Mouse (Mus musculus) midbrain, embryonic 15.5 days (tissue): Measurements from ENCODE around the gene Fam98b. TPM values are rescaled to one million over a fixed set of nuclear protein-coding genes. Genes with fewer than 3 reads are reported as not detected.

ENCODE experiments used
- ATAC-seq: fragments of 200-750 bp; cut with Nextera tagmentation; replicated peaks from 2 replicates; pipeline ENCODE4 v1.8.0; 2017; ENCODE audit warnings: moderate TSS enrichment
- H3K27ac ChIP-seq: fragments of 300-500 bp; sonication (generic); 2 replicates; pipeline ENCODE4 v1.5.1; 2015; ENCODE audit warnings: mild to moderate bottlenecking, inconsistent platforms
- H3K27me3 ChIP-seq: fragments of 300-500 bp; sonication (generic); replicated peaks from 2 replicates; pipeline ENCODE4 v1.6.1; 2015; ENCODE audit warnings: inconsistent platforms
- H3K36me3 ChIP-seq: fragments of 300-500 bp; sonication (generic); replicated peaks from 2 replicates; pipeline ENCODE4 v1.6.1; 2015; ENCODE audit warnings: inconsistent platforms
- H3K4me1 ChIP-seq: fragments of 300-500 bp; sonication (generic); 2 replicates; pipeline ENCODE4 v1.6.1; 2015; ENCODE audit warnings: inconsistent platforms
- H3K4me2 ChIP-seq: fragments of 300-500 bp; sonication (generic); 2 replicates; pipeline ENCODE4 v1.6.1; 2015; ENCODE audit warnings: inconsistent platforms, mild to moderate bottlenecking, moderate library complexity
- H3K4me3 ChIP-seq: fragments of 300-500 bp; sonication (generic); 2 replicates; pipeline ENCODE4 v1.5.1; 2015; ENCODE audit warnings: mild to moderate bottlenecking, inconsistent platforms
- H3K9ac ChIP-seq: fragments of 300-500 bp; sonication (generic); 2 replicates; pipeline ENCODE4 v1.6.1; 2015; ENCODE audit warnings: mild to moderate bottlenecking, inconsistent platforms
- H3K9me3 ChIP-seq: fragments of 300-500 bp; sonication (generic); 2 replicates; pipeline ENCODE4 v1.6.1; 2016; ENCODE audit warnings: inconsistent platforms
- WGBS: fragments of 180-500 bp; shearing (Covaris S2); methylation state at CpG from one replicate; pipeline ENCODE4 v1.1.7; 2015; ENCODE audit warnings: mixed read lengths; 5-methylcytosine and 5-hydroxymethylcytosine counted together
- polyA plus RNA-seq: library from polyadenylated mRNA; unstranded; fragments of >200 nt; fragmentation: Nextera tagmentation; extraction: Ambion mirVana; gene quantifications from 2 replicates; pipeline ENCODE4 v1.2.1, GENCODE M21; 2015

Fam98b gene
- polyA plus RNA-seq = 15.1 and 15.4 TPM in 2 replicates

GRCm38 (mm10) chr2:117249255-117250000 is at the start of gene Fam98b:
Gene Fam98b (plus strand): TSS chr2:117249739.
- Histone ChIP-seq H3K27me3 (0 out of 2 replicates have a peak, but pooled peaks cover 2% of the 10 kb centered on the region), H3K4me2 (peak within 1 kb of the TSS; percentile 80), H3K9me3 (no peaks in the 10 kb centered on the region), H3K36me3 (no peaks in the 10 kb centered on the region), H3K9ac (peak within 1 kb of the TSS; percentile 93), H3K4me1 (peaks cover 16% of the 10 kb centered on the region), H3K27ac (peak within 1 kb of the TSS; percentile 91), H3K4me3 (peak within 1 kb of the TSS; percentile 66)
- WGBS = under 1% methylated on average over 33 of the region's 33 CpGs
- ATAC-seq = peak; percentile 98

GRCm38 (mm10) chr2:117200869-117201338 is 48.6 kb upstream of the Fam98b start:
- Histone ChIP-seq H3K4me2 (no peak overlapping the region), H3K27me3 (no peaks in the 10 kb centered on the region), H3K9me3 (no peaks in the 10 kb centered on the region), H3K9ac (no peak overlapping the region), H3K27ac (no peak overlapping the region), H3K4me3 (no peak overlapping the region), H3K4me1 (no peaks in the 10 kb centered on the region), H3K36me3 (no peaks in the 10 kb centered on the region)
- WGBS = 22% methylated on average over 9 of the region's 9 CpGs
- ATAC-seq = peak; percentile 67; the same call in 1 of the 2 replicates

- H3K9ac ChIP-seq = no peak overlapping the region
- H3K27ac ChIP-seq = no peak overlapping the region
- H3K4me1 ChIP-seq = no peaks in the 10 kb centered on the region
- WGBS = 83% methylated on average over 5 of the region's 5 CpGs
- H3K9me3 ChIP-seq = no peaks in the 10 kb centered on the region
- no peak for ATAC-seq
- no peaks in the 10 kb centered on the region for H3K27me3 ChIP-seq
- H3K36me3 ChIP-seq = no peaks in the 10 kb centered on the region
- H3K4me3 ChIP-seq = no peak overlapping the region
- H3K4me2 ChIP-seq = no peak overlapping the region
Observed at GRCm38 (mm10) chr2:117203350-117203749, 46.2 kb upstream of the Fam98b start.

GRCm38 (mm10) chr2:117204534-117204933 is 45.0 kb upstream of the Fam98b start:
- no peak overlapping the region for H3K4me2 ChIP-seq
- WGBS = 78% methylated on average over 3 of the region's 3 CpGs
- H3K4me1 ChIP-seq = no peaks in the 10 kb centered on the region
- ATAC-seq = no peak
- no peaks in the 10 kb centered on the region for H3K9me3 ChIP-seq
- H3K36me3 ChIP-seq = no peaks in the 10 kb centered on the region
- no peak overlapping the region for H3K9ac ChIP-seq
- H3K27ac ChIP-seq = no peak overlapping the region
- H3K27me3 ChIP-seq = no peaks in the 10 kb centered on the region
- H3K4me3 ChIP-seq = no peak overlapping the region

- Histone ChIP-seq H3K4me2 (no peak overlapping the region), H3K27me3 (no peaks in the 10 kb centered on the region), H3K4me3 (no peak overlapping the region), H3K36me3 (no peaks in the 10 kb centered on the region), H3K4me1 (no peaks in the 10 kb centered on the region), H3K27ac (no peak overlapping the region), H3K9ac (no peak overlapping the region), H3K9me3 (no peaks in the 10 kb centered on the region)
- no peak for ATAC-seq
- WGBS = 86% methylated on average over 6 of the region's 6 CpGs
Observed at GRCm38 (mm10) chr2:117205066-117205465, 44.5 kb upstream of the Fam98b start.

- H3K4me1 ChIP-seq = peaks cover 7% of the 10 kb centered on the region
- H3K4me2 ChIP-seq = peak overlapping the region; percentile 30
- H3K4me3 ChIP-seq = no peak overlapping the region
- H3K36me3 ChIP-seq = no peaks in the 10 kb centered on the region
- H3K27me3 ChIP-seq = no peaks in the 10 kb centered on the region
- no peaks in the 10 kb centered on the region for H3K9me3 ChIP-seq
- no peak overlapping the region for H3K9ac ChIP-seq
- H3K27ac ChIP-seq = no peak overlapping the region
- ATAC-seq = peak; percentile 95
- 4% methylated on average over 6 of the region's 6 CpGs for WGBS
Observed at GRCm38 (mm10) chr2:117210416-117211085, 39.0 kb upstream of the Fam98b start.

- H3K9ac ChIP-seq = no peak overlapping the region
- 68% methylated on average over 2 of the region's 2 CpGs for WGBS
- no peaks in the 10 kb centered on the region for H3K27me3 ChIP-seq
- H3K27ac ChIP-seq = no peak overlapping the region
- H3K4me1 ChIP-seq = no peaks in the 10 kb centered on the region
- no peaks in the 10 kb centered on the region for H3K9me3 ChIP-seq
- H3K36me3 ChIP-seq = no peaks in the 10 kb centered on the region
- no peak overlapping the region for H3K4me2 ChIP-seq
- H3K4me3 ChIP-seq = no peak overlapping the region
- ATAC-seq = no peak
Observed at GRCm38 (mm10) chr2:117216152-117216551, 33.4 kb upstream of the Fam98b start.

GRCm38 (mm10) chr2:117217695-117218216 is 31.8 kb upstream of the Fam98b start:
- Histone ChIP-seq H3K4me1 (no peaks in the 10 kb centered on the region), H3K27ac (no peak overlapping the region), H3K9ac (no peak overlapping the region), H3K4me2 (no peak overlapping the region), H3K4me3 (no peak overlapping the region), H3K9me3 (no peaks in the 10 kb centered on the region), H3K36me3 (no peaks in the 10 kb centered on the region), H3K27me3 (no peaks in the 10 kb centered on the region)
- no peak for ATAC-seq
- 6% methylated on average over 15 of the region's 15 CpGs for WGBS

GRCm38 (mm10) chr2:117219536-117219935 is 30.0 kb upstream of the Fam98b start:
- no peaks in the 10 kb centered on the region for H3K27me3 ChIP-seq
- no peaks in the 10 kb centered on the region for H3K36me3 ChIP-seq
- no peak for ATAC-seq
- H3K9me3 ChIP-seq = no peaks in the 10 kb centered on the region
- no peak overlapping the region for H3K9ac ChIP-seq
- no peak overlapping the region for H3K4me3 ChIP-seq
- 96% methylated on average over 4 of the region's 4 CpGs for WGBS
- H3K4me1 ChIP-seq = no peaks in the 10 kb centered on the region
- H3K27ac ChIP-seq = no peak overlapping the region
- H3K4me2 ChIP-seq = no peak overlapping the region

- Histone ChIP-seq H3K27ac (no peak overlapping the region), H3K4me3 (no peak overlapping the region), H3K9ac (no peak overlapping the region), H3K4me2 (no peak overlapping the region), H3K4me1 (no peaks in the 10 kb centered on the region), H3K27me3 (no peaks in the 10 kb centered on the region), H3K36me3 (no peaks in the 10 kb centered on the region), H3K9me3 (no peaks in the 10 kb centered on the region)
- WGBS = 89% methylated on average over 9 of the region's 9 CpGs
- no peak for ATAC-seq
Observed at GRCm38 (mm10) chr2:117222651-117223050, 26.9 kb upstream of the Fam98b start.

GRCm38 (mm10) chr2:117228601-117229125 is 20.9 kb upstream of the Fam98b start:
- WGBS = 21% methylated on average over 11 of the region's 11 CpGs
- Histone ChIP-seq H3K4me1 (peaks cover 17% of the 10 kb centered on the region), H3K4me2 (peak overlapping the region; percentile 11), H3K36me3 (no peaks in the 10 kb centered on the region), H3K4me3 (no peak overlapping the region), H3K9ac (no peak overlapping the region), H3K27ac (peak overlapping the region; percentile 30), H3K27me3 (peaks cover 3% of the 10 kb centered on the region; the same call in 1 of the 2 replicates), H3K9me3 (no peaks in the 10 kb centered on the region)
- ATAC-seq = peak; percentile 89

GRCm38 (mm10) chr2:117230261-117230660 is 19.3 kb upstream of the Fam98b start:
- Histone ChIP-seq H3K9me3 (no peaks in the 10 kb centered on the region), H3K36me3 (no peaks in the 10 kb centered on the region), H3K4me1 (peaks cover 17% of the 10 kb centered on the region), H3K4me3 (no peak overlapping the region), H3K4me2 (no peak overlapping the region), H3K27me3 (peaks cover 3% of the 10 kb centered on the region; the same call in 1 of the 2 replicates), H3K27ac (no peak overlapping the region), H3K9ac (no peak overlapping the region)
- no peak for ATAC-seq
- 68% methylated on average over 7 of the region's 7 CpGs for WGBS
